Mouse (Mus musculus) intestine, embryonic 15.5 days (tissue): Measurements from ENCODE around the gene Npcd. TPM values are rescaled to one million over a fixed set of nuclear protein-coding genes. Genes with fewer than 3 reads are reported as not detected.

Experiments
- ATAC-seq: fragments of 200-750 bp; cut with Nextera tagmentation; 2 replicates; pipeline ENCODE4 v1.8.0; 2017; ENCODE audit warnings: moderate TSS enrichment, moderate library complexity
- H3K27ac ChIP-seq: fragments of 300-500 bp; sonication (generic); 2 replicates; pipeline ENCODE4 v1.5.1; 2015; ENCODE audit warnings: mild to moderate bottlenecking, inconsistent platforms
- H3K27me3 ChIP-seq: fragments of 300-500 bp; sonication (generic); replicated peaks from 2 replicates; pipeline ENCODE4 v1.6.1; 2015; ENCODE audit warnings: inconsistent platforms
- H3K36me3 ChIP-seq: fragments of 300-500 bp; sonication (generic); 2 replicates; pipeline ENCODE4 v1.6.1; 2015; ENCODE audit warnings: inconsistent platforms
- H3K4me1 ChIP-seq: fragments of 300-500 bp; sonication (generic); replicated peaks from 2 replicates; pipeline ENCODE4 v1.6.1; 2015; ENCODE audit warnings: inconsistent platforms
- H3K4me2 ChIP-seq: fragments of 300-500 bp; sonication (generic); replicated peaks from 2 replicates; pipeline ENCODE4 v1.6.1; 2015; ENCODE audit warnings: mild to moderate bottlenecking, inconsistent platforms
- H3K4me3 ChIP-seq: fragments of 300-500 bp; sonication (generic); replicated peaks from 2 replicates; pipeline ENCODE4 v1.5.1; 2015; ENCODE audit warnings: inconsistent platforms
- H3K9ac ChIP-seq: fragments of 300-500 bp; sonication (generic); 2 replicates; pipeline ENCODE4 v1.6.1; 2015; ENCODE audit warnings: inconsistent platforms
- H3K9me3 ChIP-seq: fragments of 300-500 bp; sonication (generic); 2 replicates; pipeline ENCODE4 v1.6.1; 2016; ENCODE audit warnings: inconsistent platforms
- WGBS: fragments of 180-500 bp; shearing (Covaris S2); methylation state at CpG from one replicate; pipeline ENCODE4 v1.1.7; 2015; 5-methylcytosine and 5-hydroxymethylcytosine counted together
- polyA plus RNA-seq: library from polyadenylated mRNA; unstranded; fragments of >200 nt; fragmentation: Nextera tagmentation; extraction: Ambion mirVana; gene quantifications from 2 replicates; pipeline ENCODE4 v1.2.1, GENCODE M21; 2015

The Npcd gene
- 0.23 and 0.27 TPM in 2 replicates for polyA plus RNA-seq

DNA sequence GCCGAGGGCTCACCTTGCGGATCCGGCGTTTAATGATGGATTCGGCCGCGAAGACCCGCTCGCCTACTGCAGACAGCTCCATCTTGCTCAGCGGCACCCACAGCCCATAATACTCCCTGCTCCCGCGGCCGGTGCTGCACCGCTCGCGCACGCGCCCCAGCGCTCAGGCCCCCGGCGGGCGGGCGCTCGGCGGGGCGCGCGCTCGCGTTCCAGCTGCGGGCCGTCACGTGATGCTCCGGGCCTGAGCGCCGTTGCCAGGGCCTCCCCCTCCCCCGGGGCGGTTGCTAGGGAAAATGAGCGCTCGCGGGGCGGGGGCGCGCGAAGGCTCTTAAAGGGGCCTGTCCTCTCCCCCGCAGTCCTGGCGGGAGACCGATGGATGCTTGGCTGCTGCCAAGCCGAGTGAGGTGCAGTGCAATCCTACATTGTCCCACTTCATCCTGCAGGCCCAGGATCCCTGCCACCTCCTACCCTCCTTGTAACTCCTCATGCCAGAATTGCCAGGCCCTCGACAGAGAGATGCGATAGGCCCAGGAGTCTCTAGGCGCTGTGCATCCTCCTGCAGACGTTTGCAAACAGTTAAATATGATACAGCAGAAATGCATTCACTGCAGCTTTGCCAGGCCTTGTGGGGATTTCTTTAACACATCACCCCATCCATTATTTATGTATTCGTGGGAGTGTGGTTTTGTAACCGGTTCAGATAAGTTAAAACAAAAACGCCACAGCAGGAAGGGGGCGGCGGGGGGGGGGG is at the start of gene Npcd, which contains the start of gene Cbx6:
Gene Npcd (minus strand): TSS at position 108 of the 751 bp plus-strand sequence.
Gene Cbx6 (minus strand): TSS at position 559 of the 751 bp plus-strand sequence.
- Histone ChIP-seq H3K4me2 (peak within 1 kb of the TSS; percentile 72), H3K9me3 (no peaks in the 10 kb centered on the region), H3K27ac (peak within 1 kb of the TSS; percentile 92), H3K27me3 (no peaks in the 10 kb centered on the region), H3K4me1 (peaks cover 25% of the 10 kb centered on the region), H3K9ac (peak within 1 kb of the TSS; percentile 83), H3K4me3 (peak within 1 kb of the TSS; percentile 85), H3K36me3 (no peaks in the 10 kb centered on the region)
- ATAC-seq = peak; percentile 92
- WGBS = 1% methylated on average over 58 of the region's 58 CpGs

DNA sequence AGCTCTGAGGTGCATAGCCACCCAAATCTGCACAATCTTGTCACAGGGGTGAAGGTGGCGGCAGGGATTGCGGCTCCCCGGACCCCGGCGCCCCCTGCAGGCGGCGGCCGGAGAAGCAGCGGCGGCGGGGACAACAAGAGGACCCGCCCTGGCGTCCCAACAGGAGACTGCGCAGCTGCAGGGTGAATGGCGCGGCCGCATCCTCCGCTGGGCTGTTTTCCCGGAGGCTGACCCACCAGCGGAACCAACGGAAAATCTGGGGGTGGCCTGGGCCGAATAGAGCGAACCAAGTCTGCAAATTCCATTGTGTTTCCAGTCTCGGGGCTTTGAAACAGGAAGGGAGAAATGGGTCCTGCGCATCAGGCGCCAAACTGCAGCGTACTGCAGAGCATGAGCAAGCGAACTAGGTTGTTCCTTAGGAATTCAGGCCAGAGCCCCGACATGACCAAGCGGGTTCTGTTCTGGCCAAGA is 49.4 kb upstream of the Npcd start:
- peak overlapping the region; percentile 63 for H3K4me2 ChIP-seq
- H3K4me3 ChIP-seq = peak overlapping the region; percentile 45
- H3K27me3 ChIP-seq = no peaks in the 10 kb centered on the region
- peak overlapping the region; percentile 31 for H3K9ac ChIP-seq
- H3K9me3 ChIP-seq = no peaks in the 10 kb centered on the region
- peak overlapping the region; percentile 66 for H3K27ac ChIP-seq
- no peaks in the 10 kb centered on the region for H3K36me3 ChIP-seq
- ATAC-seq = peak; percentile 89
- under 1% methylated on average over 30 of the region's 30 CpGs for WGBS
- peaks cover 6% of the 10 kb centered on the region for H3K4me1 ChIP-seq

DNA sequence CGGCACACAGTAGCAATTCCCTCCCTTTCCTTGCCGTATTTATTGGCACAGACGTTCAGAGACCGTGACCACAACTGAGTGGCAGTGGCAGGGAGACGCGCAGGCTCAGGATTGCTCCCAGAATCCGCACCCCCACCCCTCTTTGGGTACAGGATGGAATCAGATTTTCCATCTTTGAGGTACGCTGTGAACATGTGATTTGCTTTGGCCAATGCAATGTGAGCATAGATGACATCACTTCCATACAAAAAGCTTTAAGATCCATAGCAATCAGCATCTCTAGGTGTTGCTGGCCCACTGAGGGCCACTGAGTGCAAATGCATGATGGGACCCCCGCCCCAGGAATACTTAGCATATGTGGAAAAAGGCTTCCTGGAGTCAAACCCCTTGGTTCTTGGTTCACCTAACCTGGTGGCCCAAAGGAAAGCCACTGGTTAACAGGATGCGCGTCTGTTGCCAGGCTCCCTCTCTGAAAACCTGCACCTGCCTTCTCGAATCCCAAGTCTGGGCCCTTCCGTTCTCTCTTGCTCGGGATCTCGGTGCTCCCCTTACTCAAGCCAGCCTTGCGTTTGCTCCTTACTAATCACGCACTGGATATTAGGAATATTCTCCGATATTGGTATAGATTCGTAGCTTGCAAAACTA is 48.7 kb upstream of the Npcd start:
- Histone ChIP-seq H3K9ac (0 out of 2 replicates have a peak overlapping the region, but pooled peaks have one; percentile 31), H3K4me3 (peak overlapping the region; percentile 45), H3K9me3 (no peaks in the 10 kb centered on the region), H3K4me2 (peak overlapping the region; percentile 63), H3K27ac (no peak overlapping the region), H3K27me3 (no peaks in the 10 kb centered on the region), H3K36me3 (no peaks in the 10 kb centered on the region), H3K4me1 (peaks cover 6% of the 10 kb centered on the region)
- ATAC-seq = peak; percentile 9; the same call in 1 of the 2 replicates
- 32% methylated on average over 19 of the region's 19 CpGs for WGBS

DNA sequence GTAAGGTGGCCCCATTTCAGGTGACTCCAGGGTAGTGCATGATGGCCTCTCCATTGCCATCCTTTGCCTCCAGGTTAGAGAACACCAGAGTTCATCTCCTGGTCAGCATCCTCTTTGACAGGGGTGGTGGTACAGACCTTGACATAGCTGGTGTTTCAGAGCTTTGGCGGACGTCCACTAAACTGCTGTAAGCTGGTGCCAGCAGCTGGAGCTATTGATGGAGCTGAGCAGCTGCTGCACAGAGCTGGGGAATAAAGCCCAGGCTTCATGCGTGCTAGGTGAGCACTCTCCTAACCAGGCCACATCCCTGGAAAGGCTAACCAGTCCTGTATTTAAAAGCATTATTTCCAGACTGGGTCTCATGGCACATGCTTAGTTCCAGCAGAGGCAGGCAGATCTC is 46.4 kb upstream of the Npcd start:
- no peak overlapping the region for H3K27ac ChIP-seq
- H3K9ac ChIP-seq = no peak overlapping the region
- H3K4me2 ChIP-seq = no peak overlapping the region
- no peaks in the 10 kb centered on the region for H3K36me3 ChIP-seq
- H3K4me3 ChIP-seq = no peak overlapping the region
- no peak for ATAC-seq
- 81% methylated on average over 3 of the region's 3 CpGs for WGBS
- H3K9me3 ChIP-seq = no peaks in the 10 kb centered on the region
- peaks cover 6% of the 10 kb centered on the region for H3K4me1 ChIP-seq
- no peaks in the 10 kb centered on the region for H3K27me3 ChIP-seq

DNA sequence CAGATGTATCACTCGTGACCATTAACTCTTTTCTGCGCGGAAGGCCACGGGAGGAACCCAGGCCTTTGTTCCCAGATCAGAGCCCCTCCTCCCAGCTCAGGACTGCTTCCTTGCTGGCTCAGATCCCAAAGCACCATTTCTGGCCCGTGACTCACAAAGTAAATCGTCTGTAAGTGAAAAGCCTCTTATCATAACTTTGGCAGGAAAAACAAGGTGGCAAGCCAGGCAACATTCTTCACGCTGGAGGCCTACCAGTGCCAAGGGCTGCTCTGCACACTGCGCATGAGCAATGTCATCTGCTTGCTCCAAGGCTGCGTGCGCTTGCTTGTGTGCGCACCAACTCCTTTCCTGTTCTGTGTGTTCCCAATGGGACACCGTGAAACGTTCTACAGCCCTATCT is 45.3 kb upstream of the Npcd start:
- H3K36me3 ChIP-seq = no peaks in the 10 kb centered on the region
- H3K27ac ChIP-seq = peak overlapping the region; percentile 54
- no peaks in the 10 kb centered on the region for H3K27me3 ChIP-seq
- no peak overlapping the region for H3K4me3 ChIP-seq
- H3K4me1 ChIP-seq = peaks cover 6% of the 10 kb centered on the region
- peak; percentile 77 for ATAC-seq
- no peaks in the 10 kb centered on the region for H3K9me3 ChIP-seq
- no peak overlapping the region for H3K9ac ChIP-seq
- peak overlapping the region; percentile 0; the same call in 1 of the 2 replicates for H3K4me2 ChIP-seq
- 20% methylated on average over 13 of the region's 13 CpGs for WGBS

DNA sequence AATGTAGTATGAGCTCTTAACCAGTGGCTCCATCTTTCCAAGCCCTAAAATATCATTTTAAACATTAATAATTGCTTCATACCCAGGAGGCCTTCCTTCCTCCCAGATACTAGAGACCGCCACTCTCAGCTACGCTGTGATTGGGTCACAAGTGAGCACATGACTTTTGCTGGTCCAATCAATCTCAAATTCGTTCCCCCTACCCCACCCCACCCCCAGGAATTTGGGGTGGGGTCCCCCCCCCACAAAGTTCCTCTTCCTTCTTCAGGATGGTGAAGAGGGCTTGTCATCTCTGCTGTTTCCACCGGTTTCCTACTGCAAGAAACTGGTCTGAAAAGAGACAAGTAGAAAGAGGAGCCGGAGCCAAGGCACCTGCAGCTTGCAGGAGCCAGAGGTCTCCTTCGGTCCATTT is 44.7 kb upstream of the Npcd start:
- Histone ChIP-seq H3K27me3 (no peaks in the 10 kb centered on the region), H3K27ac (peak overlapping the region; percentile 42; the same call in 1 of the 2 replicates), H3K36me3 (no peaks in the 10 kb centered on the region), H3K9ac (no peak overlapping the region), H3K9me3 (no peaks in the 10 kb centered on the region), H3K4me3 (no peak overlapping the region), H3K4me1 (peaks cover 6% of the 10 kb centered on the region), H3K4me2 (peak overlapping the region; percentile 0; the same call in 1 of the 2 replicates)
- ATAC-seq = 0 out of 2 replicates have a peak, but pooled peaks have one; percentile 8
- WGBS = 70% methylated on average over 6 of the region's 6 CpGs

DNA sequence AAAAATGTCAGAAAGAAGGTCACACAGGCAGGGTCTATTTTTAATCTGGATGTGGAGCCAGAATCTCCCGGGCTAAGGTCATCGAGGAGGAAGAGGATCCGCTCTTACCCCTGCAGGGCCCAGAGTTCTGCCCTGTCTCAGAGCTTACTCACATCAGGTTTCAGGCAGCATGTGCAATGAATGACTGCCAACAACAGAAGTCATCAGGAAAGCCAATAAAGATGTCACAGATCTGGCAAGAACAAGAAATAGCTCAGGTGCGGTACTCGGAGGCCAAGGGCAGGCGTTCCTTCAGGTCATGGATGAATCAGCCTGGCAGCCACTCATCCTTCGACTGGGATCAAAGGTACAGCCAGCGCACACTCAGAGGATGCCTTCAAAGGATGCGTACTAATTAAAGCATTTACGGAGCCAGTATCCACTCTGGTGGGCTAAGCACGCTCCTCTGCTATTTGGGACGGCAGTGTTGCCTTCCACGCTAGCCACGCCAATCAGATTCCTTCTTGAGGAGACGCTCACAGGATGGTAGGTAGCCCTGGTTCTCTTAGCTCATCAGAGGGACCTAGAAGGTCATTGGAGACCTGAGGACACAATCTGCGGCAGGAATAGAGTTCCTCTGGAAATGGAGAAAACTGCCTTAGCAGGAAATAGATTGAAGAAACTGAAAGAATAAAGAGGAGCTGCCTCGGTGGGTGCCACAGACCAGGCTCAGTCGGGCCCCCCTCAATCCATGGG is 41.4 kb upstream of the Npcd start:
- no peaks in the 10 kb centered on the region for H3K9me3 ChIP-seq
- H3K36me3 ChIP-seq = no peaks in the 10 kb centered on the region
- no peak for ATAC-seq
- H3K4me3 ChIP-seq = no peak overlapping the region
- H3K27me3 ChIP-seq = no peaks in the 10 kb centered on the region
- no peak overlapping the region for H3K9ac ChIP-seq
- WGBS = 83% methylated on average over 18 of the region's 18 CpGs
- peaks cover 6% of the 10 kb centered on the region for H3K4me1 ChIP-seq
- H3K27ac ChIP-seq = no peak overlapping the region
- H3K4me2 ChIP-seq = no peak overlapping the region

DNA sequence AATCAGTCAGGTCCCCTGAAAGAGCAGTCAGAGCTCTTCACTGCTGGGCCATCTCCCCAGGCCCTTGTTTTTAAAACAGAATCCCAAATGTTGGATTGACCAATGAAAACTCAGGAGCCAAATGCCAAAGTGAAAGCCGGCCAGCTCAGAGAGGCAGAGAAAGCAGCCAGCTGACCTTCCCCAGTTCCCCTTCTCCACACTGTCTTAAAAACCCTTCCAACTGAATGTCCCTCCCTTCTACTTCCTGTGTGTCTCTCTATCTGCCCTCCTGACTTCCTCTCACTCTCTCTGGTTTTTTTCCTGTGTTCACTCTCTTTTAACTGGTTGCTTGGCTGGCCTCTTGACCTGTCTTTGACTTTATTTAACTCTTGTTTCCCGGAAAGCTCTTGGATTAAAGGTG is 40.0 kb upstream of the Npcd start:
- Histone ChIP-seq H3K4me1 (no peaks in the 10 kb centered on the region; the same call in 1 of the 2 replicates), H3K27me3 (no peaks in the 10 kb centered on the region), H3K4me3 (no peak overlapping the region), H3K36me3 (no peaks in the 10 kb centered on the region), H3K9ac (no peak overlapping the region), H3K27ac (no peak overlapping the region), H3K9me3 (no peaks in the 10 kb centered on the region), H3K4me2 (no peak overlapping the region)
- no peak for ATAC-seq
- WGBS = 65% methylated on average over 2 of the region's 2 CpGs

DNA sequence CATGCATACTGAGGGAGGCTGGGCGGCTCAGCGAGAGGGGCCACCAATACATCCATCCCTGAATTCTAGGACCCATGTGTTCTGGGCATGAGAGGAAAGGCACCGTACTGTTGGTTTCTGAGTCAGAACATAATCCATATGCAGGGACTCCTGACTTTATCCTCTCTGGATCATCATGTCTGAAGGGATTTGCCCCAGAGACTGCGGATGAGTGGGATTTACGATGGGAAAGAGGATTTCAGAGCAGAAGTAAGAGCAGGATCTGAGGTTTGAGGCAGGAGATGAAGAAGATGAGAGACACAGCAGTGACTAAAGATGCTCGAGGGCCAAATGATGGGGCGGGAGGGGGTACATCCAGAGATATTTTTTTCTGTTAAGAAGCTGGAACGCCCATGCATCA is 39.5 kb upstream of the Npcd start:
- H3K4me3 ChIP-seq = no peak overlapping the region
- 87% methylated on average over 8 of the region's 8 CpGs for WGBS
- H3K27ac ChIP-seq = no peak overlapping the region
- no peak for ATAC-seq
- no peaks in the 10 kb centered on the region for H3K36me3 ChIP-seq
- no peak overlapping the region for H3K9ac ChIP-seq
- H3K9me3 ChIP-seq = no peaks in the 10 kb centered on the region
- H3K4me1 ChIP-seq = no peaks in the 10 kb centered on the region
- no peaks in the 10 kb centered on the region for H3K27me3 ChIP-seq
- no peak overlapping the region for H3K4me2 ChIP-seq

DNA sequence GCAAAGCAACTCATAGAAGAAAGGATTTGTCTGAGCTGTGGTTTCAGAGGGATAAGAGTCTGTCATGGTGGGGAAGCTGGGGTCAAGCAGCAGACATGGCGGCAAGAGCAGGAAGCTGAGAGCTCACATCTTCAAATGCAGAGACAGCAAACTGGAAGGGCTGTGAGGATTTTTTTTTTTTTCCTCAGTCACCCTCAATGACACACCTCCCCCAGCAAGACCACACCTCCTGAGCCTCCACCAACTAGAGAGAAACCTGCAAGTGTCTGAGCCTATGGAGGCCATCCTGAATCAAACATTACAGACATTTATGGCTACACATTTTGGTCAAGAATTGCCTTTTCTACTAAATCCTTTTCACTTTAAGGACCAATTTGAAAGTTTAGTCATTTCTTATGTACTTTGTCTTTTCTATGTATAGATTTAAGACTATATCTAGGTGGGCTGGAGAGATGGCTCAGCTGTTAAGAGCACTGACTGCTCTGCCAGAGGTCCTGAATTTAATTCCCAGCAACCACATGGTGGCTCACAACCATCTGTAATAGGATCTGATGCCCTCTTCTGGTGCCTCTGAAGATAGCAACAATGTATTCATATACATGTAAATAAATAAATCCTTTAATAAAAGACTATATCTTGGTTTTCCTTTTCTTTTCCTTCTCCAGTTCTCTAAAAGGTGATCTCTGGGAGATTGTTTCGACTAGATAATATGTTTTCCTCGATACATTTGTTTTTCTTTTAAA is 33.4 kb upstream of the Npcd start:
- H3K4me2 ChIP-seq = no peak overlapping the region
- 86% methylated on average over 3 of the region's 3 CpGs for WGBS

DNA sequence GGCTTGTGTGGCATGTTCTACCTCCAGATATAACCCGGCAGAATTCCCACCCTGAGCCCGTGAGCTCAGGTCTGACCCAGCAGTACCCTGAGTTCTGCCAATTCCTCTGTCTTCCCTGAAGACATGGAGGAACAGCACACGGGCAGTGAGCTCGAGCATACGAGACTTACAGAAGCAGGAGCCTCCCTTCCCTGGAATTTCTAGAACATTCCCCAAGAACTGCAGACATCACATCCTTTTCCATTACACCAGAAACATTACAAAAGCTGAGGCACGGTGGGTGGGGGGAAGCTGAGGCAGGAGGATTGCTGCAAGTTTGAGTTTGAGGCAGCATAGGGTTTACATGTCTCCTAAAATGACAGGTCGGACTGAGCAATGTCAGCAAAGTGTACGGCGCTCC is 25.8 kb upstream of the Npcd start:
- H3K4me1 ChIP-seq = no peaks in the 10 kb centered on the region
- H3K4me3 ChIP-seq = no peak overlapping the region
- WGBS = 86% methylated on average over 9 of the region's 9 CpGs
- no peaks in the 10 kb centered on the region for H3K27me3 ChIP-seq
- no peak overlapping the region for H3K4me2 ChIP-seq
- H3K27ac ChIP-seq = no peak overlapping the region
- H3K9ac ChIP-seq = no peak overlapping the region
- no peaks in the 10 kb centered on the region for H3K9me3 ChIP-seq
- no peaks in the 10 kb centered on the region for H3K36me3 ChIP-seq
- no peak for ATAC-seq

More for the DNA sequence above, 33.4 kb upstream of the Npcd start:
- Histone ChIP-seq H3K36me3 (no peaks in the 10 kb centered on the region), H3K27ac (no peak overlapping the region), H3K27me3 (no peaks in the 10 kb centered on the region), H3K9ac (no peak overlapping the region), H3K9me3 (no peaks in the 10 kb centered on the region), H3K4me3 (no peak overlapping the region), H3K4me1 (no peaks in the 10 kb centered on the region)
- no peak for ATAC-seq
